Mouse (Mus musculus) neural tube, embryonic 12.5 days (tissue): Measurements from ENCODE around the gene Myo1c. TPM values are rescaled to one million over a fixed set of nuclear protein-coding genes. Genes with fewer than 3 reads are reported as not detected.

Source experiments
- ATAC-seq: fragments of 200-750 bp; cut with Nextera tagmentation; 2 replicates; pipeline ENCODE4 v1.8.0; 2017; ENCODE audit warnings: low read depth, mild to moderate bottlenecking, moderate TSS enrichment, moderate library complexity; ENCODE audit not compliant: low FRiP score
- H3K27ac ChIP-seq: fragments of 300-500 bp; sonication (generic); 2 replicates; pipeline ENCODE4 v1.5.1; 2016
- H3K27me3 ChIP-seq: fragments of 300-500 bp; sonication (generic); replicated peaks from 2 replicates; pipeline ENCODE4 v1.6.1; 2016; ENCODE audit warnings: mild to moderate bottlenecking
- H3K36me3 ChIP-seq: fragments of 300-500 bp; sonication (generic); 2 replicates; pipeline ENCODE4 v1.6.1; 2016; ENCODE audit warnings: mild to moderate bottlenecking
- H3K4me1 ChIP-seq: fragments of 300-500 bp; sonication (generic); 2 replicates; pipeline ENCODE4 v1.6.1; 2016
- H3K4me2 ChIP-seq: fragments of 300-500 bp; sonication (generic); replicated peaks from 2 replicates; pipeline ENCODE4 v1.6.1; 2016; ENCODE audit warnings: mild to moderate bottlenecking
- H3K4me3 ChIP-seq: fragments of 300-500 bp; sonication (generic); 2 replicates; pipeline ENCODE4 v1.5.1; 2016
- H3K9ac ChIP-seq: fragments of 300-500 bp; sonication (generic); 2 replicates; pipeline ENCODE4 v1.6.1; 2016; ENCODE audit warnings: mild to moderate bottlenecking
- H3K9me3 ChIP-seq: fragments of 300-500 bp; sonication (generic); 2 replicates; pipeline ENCODE4 v1.6.1; 2016; ENCODE audit warnings: mild to moderate bottlenecking
- WGBS: fragments of 180-500 bp; shearing (Covaris S2); methylation state at CpG from one replicate; pipeline ENCODE4 v1.1.7; 2016; 5-methylcytosine and 5-hydroxymethylcytosine counted together
- polyA plus RNA-seq: library from polyadenylated mRNA; unstranded; fragments of >200 nt; fragmentation: Nextera tagmentation; extraction: Ambion mirVana; gene quantifications from 2 replicates; pipeline ENCODE4 v1.2.1, GENCODE M21; 2016

Myo1c gene
- polyA plus RNA-seq, 1 experiment from 2014 or later: 16.8 TPM

DNA sequence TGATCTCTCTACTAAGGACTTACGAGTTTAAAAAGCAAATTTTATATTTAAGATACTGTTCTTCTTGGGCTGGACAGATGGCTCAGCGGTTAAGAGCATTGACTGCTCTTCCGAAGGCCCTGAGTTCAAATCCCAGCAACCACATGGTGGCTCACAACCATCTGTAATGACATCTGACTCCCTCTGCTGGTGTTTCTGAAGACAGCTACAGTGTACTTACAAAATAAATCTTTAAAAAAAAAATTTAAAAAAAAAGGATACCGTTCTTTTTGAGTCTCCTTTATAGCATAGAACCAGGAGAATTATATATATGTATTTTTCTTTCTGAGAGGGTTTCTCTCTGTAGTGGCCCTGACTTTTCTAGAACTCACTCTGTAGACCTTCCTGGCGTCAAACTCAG lies 50.3 kb downstream of the Myo1c start:
- H3K36me3 ChIP-seq: peaks cover 57% of the 10 kb centered on the region
- WGBS: 96% methylated on average over 5 of the region's 5 CpGs

DNA sequence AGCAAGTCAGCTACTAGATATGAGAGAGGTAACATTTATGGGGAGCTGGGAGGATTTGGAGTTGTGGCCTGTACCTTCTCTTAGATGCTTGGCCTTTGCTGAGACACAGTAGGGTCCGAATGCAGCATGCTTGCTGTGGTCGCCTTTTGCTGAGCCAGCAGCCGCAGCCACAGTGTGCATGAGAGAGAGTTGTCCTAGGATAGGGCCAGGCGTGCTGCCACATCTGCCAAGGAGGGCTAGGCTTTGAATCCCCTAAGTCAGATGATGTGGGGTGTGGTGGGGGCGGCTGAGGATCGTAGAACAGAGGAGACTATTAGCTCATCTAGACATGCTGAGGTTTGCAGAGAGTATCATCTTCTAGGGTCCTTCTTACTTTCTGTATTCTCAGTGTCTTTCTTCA lies 52.5 kb downstream of the Myo1c start:
- H3K4me1 ChIP-seq: no peaks in the 10 kb centered on the region
- no peak overlapping the region for H3K4me2 ChIP-seq
- H3K27ac ChIP-seq: no peak overlapping the region
- H3K9me3 ChIP-seq: no peaks in the 10 kb centered on the region
- no peaks in the 10 kb centered on the region for H3K27me3 ChIP-seq
- H3K36me3 ChIP-seq: peaks cover 62% of the 10 kb centered on the region
- WGBS: 93% methylated on average over 6 of the region's 6 CpGs
- no peak for ATAC-seq
- H3K4me3 ChIP-seq: no peak overlapping the region
- no peak overlapping the region for H3K9ac ChIP-seq

More for the DNA sequence above, 50.3 kb downstream of the Myo1c start:
- no peaks in the 10 kb centered on the region for H3K27me3 ChIP-seq
- no peak for ATAC-seq
- H3K4me3 ChIP-seq: no peak overlapping the region
- no peaks in the 10 kb centered on the region for H3K9me3 ChIP-seq
- no peak overlapping the region for H3K4me2 ChIP-seq
- no peak overlapping the region for H3K27ac ChIP-seq
- H3K9ac ChIP-seq: no peak overlapping the region
- no peaks in the 10 kb centered on the region for H3K4me1 ChIP-seq

DNA sequence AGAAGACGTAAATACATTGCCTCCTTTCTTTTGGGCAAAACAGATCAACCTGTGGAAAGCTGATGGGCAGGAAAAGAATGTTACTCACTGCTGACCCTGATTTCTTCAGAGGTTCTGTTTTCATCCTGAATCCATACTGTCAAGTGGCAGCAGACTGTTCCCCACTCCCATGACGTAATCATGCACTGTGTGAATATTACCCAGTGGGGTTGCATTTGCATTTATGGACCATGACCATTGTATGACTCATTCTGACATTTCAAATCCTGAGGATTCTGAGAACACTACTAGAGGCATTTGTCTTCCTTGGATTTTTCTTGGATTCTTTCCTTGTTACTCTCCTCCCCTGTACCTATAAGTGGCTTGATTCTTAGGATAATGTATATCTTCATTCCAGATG lies 53.4 kb downstream of the Myo1c start:
- ATAC-seq: no peak
- Histone ChIP-seq H3K4me3 (no peak overlapping the region), H3K27me3 (no peaks in the 10 kb centered on the region), H3K4me2 (no peak overlapping the region), H3K36me3 (peaks cover 54% of the 10 kb centered on the region), H3K9me3 (no peaks in the 10 kb centered on the region), H3K4me1 (no peaks in the 10 kb centered on the region), H3K9ac (no peak overlapping the region), H3K27ac (no peak overlapping the region)
- 94% methylated on average over 2 of the region's 2 CpGs for WGBS

DNA sequence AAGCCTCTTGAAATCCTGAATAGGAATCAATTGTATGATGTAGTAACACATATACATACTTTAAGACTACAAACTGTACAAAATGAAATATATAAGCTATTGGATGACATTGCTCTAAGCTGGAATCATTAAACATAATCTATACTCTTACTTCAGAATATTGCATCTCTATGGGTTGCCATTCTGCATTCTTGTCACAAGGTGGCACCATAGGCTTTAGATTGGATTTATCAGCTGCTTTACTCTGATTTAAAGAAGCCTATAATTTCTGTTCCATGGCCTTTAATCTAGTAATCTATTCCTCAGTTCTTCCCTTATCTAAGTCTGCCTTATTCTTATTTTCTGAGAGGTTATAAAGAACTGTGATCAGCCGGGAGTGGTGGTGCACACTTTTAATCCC lies 63.6 kb downstream of the Myo1c start:
- no peaks in the 10 kb centered on the region for H3K9me3 ChIP-seq
- no peaks in the 10 kb centered on the region for H3K4me1 ChIP-seq
- no peak overlapping the region for H3K4me3 ChIP-seq
- 90% methylated on average over 1 of the region's 1 CpGs for WGBS
- no peak for ATAC-seq
- no peak overlapping the region for H3K27ac ChIP-seq
- H3K27me3 ChIP-seq: no peaks in the 10 kb centered on the region
- no peaks in the 10 kb centered on the region for H3K36me3 ChIP-seq
- no peak overlapping the region for H3K4me2 ChIP-seq
- H3K9ac ChIP-seq: no peak overlapping the region

DNA sequence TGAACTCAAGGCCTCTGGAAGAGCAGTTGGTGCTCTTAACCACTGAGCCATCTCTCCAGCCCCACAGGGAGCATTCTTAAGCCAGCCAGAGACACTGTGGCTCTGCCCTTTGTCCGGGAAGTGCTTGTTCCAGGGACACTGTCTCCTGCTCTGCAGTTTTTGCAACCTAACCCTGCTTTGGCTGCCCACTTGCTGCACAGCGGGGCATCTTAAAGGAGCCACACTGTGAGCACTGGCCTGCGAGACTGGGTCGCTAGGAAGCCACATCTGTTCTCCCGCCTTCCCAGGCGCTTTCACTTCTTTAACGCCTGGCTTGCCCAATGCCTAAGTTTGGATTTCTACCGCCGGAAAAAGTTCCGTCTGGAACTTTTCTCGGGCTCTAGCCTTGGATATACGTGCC lies 65.3 kb downstream of the Myo1c start:
- Histone ChIP-seq H3K4me2 (0 out of 2 replicates have a peak overlapping the region, but pooled peaks have one; percentile 2), H3K9me3 (no peaks in the 10 kb centered on the region), H3K27ac (no peak overlapping the region), H3K27me3 (no peaks in the 10 kb centered on the region), H3K4me1 (no peaks in the 10 kb centered on the region), H3K4me3 (no peak overlapping the region), H3K36me3 (no peaks in the 10 kb centered on the region), H3K9ac (no peak overlapping the region)
- 25% methylated on average over 12 of the region's 12 CpGs for WGBS
- no peak for ATAC-seq

DNA sequence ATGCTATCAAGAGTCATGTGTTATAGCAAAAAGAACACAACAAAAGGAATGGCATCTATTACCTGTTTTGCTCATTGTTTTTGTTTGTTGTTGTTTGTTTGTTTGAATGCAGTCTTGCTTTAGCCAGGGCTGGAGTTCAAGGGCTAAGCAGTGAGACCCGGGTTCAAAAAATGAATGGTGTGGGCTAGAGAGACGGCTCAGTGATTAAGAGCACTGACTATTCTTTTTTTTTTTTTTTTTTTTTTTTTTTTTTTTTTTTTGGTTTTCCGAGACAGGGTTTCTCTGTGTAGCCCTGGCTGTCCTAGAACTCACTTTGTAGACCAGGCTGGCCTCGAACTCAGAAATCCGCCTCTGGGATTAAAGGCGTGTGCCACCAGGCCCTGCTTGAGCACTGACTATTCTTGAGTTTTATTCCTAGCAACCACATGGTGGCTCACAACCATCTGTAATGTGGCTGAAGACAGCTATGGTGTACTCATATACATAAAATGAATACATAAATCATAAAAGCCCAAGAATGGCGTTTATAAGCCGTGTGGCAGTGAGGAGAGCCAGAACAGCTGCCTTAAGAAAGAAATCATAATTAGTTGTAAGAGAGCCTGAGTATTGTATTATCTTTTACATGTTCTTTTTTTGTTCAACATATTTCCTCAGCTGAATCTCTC lies 66.5 kb downstream of the Myo1c start:
- H3K27ac ChIP-seq: no peak overlapping the region
- H3K9me3 ChIP-seq: no peaks in the 10 kb centered on the region
- WGBS: 89% methylated on average over 8 of the region's 8 CpGs
- H3K36me3 ChIP-seq: no peaks in the 10 kb centered on the region
- H3K27me3 ChIP-seq: no peaks in the 10 kb centered on the region
- no peak overlapping the region for H3K4me3 ChIP-seq
- ATAC-seq: no peak
- no peak overlapping the region for H3K4me2 ChIP-seq
- no peaks in the 10 kb centered on the region for H3K4me1 ChIP-seq
- no peak overlapping the region for H3K9ac ChIP-seq

DNA sequence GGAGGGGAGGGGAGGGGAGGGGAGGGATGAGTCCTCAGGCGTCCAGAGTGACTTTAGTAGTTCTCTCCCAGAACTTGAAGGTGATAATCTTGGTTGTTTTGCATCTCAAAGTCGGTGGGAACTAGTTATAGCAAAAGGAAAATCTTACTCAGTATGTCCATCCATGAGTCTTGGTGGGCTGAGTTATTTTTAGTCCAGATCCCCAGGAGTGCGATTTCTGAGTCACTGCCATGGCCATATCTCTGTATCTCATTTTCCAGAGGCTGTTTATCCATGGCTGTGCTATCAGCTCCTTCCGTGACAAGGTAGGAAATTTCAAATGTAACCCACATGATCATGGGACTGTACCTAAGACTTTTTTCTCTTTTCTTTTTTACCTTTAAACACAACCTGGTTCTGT lies 72.0 kb downstream of the Myo1c start:
- no peaks in the 10 kb centered on the region for H3K27me3 ChIP-seq
- 67% methylated on average over 4 of the region's 4 CpGs for WGBS
- no peaks in the 10 kb centered on the region for H3K9me3 ChIP-seq
- H3K36me3 ChIP-seq: no peaks in the 10 kb centered on the region
- no peak overlapping the region for H3K4me2 ChIP-seq
- no peak overlapping the region for H3K4me3 ChIP-seq
- H3K27ac ChIP-seq: no peak overlapping the region
- ATAC-seq: no peak
- no peaks in the 10 kb centered on the region for H3K4me1 ChIP-seq
- no peak overlapping the region for H3K9ac ChIP-seq

Other genes starting within 250 kb of the Myo1c start
- gene Serpinf1, start 227.8 kb upstream of the Myo1c start, polyA plus RNA-seq: 72.8 and 73.2 TPM in 2 replicates
- 0.18 and 0.40 TPM in 2 replicates for gene Serpinf2, start 210.9 kb upstream of the Myo1c start, polyA plus RNA-seq
- gene Wdr81, start 195.8 kb upstream of the Myo1c start, polyA plus RNA-seq: 8.2 and 9.0 TPM in 2 replicates
- 8.3 and 8.6 TPM in 2 replicates for gene Tlcd2, start 188.8 kb upstream of the Myo1c start, polyA plus RNA-seq
- 68.3 and 69.2 TPM in 2 replicates for gene Prpf8, start 163.7 kb upstream of the Myo1c start, polyA plus RNA-seq
- 0.52 and 0.76 TPM in 2 replicates for gene Rilp, start 140.4 kb upstream of the Myo1c start, polyA plus RNA-seq
- 4.9 and 5.8 TPM in 2 replicates for gene Scarf1, start 137.0 kb upstream of the Myo1c start, polyA plus RNA-seq
- 14.2 and 17.1 TPM in 2 replicates for gene Slc43a2, start 118.8 kb upstream of the Myo1c start, polyA plus RNA-seq
- 134 and 140 TPM in 2 replicates for gene Pitpna, start 62.4 kb upstream of the Myo1c start, polyA plus RNA-seq
- gene Inpp5k, start 19.5 kb upstream of the Myo1c start, polyA plus RNA-seq: 31.4 and 31.5 TPM in 2 replicates
- gene Crk, start 28.8 kb downstream of the Myo1c start, polyA plus RNA-seq: 127 and 137 TPM in 2 replicates
- 1,355 and 1,381 TPM in 2 replicates for gene Ywhae, start 82.4 kb downstream of the Myo1c start, polyA plus RNA-seq
- 0.59 and 0.82 TPM in 2 replicates for gene Doc2b, start 145.5 kb downstream of the Myo1c start, polyA plus RNA-seq